In genomic region chr5:146867946-146868314, GRCm38 (mm10) we compare ENCODE assay signal across 9 mouse cellular contexts. TPM values are rescaled to one million over a fixed set of nuclear protein-coding genes. Genes with fewer than 3 reads are reported as not detected.
DNase-seq lines count a peak whose midpoint lies in the region; ATAC-seq lines count a peak whose summit lies in the region.
"Had no signal": no experiment of that assay in that cellular context is flagged by ENCODE, and none has a peak within 500 bp of the region (broad histone marks: within the 10 kb centered on the region; RNA-seq: fewer than 3 reads in every experiment).

No protein-coding gene starts in this region.

- peak overlapping the region; percentile 23; the same call in 1 of the 2 replicates for H3K4me3 ChIP-seq in kidney, embryonic 15.5 days (replicated peaks)
- no peak overlapping the region for H3K4me3 ChIP-seq in embryonic facial prominence, embryonic 15.5 days (replicated peaks)
- no peak overlapping the region for H3K4me3 ChIP-seq in hindbrain, embryonic 16.5 days (ENCODE audit: low read length)
- H3K4me3 ChIP-seq in midbrain, embryonic 14.5 days (replicated peaks; ENCODE audit: low read depth, low read length), result no peak overlapping the region

- no peak overlapping the region for H3K9ac ChIP-seq in kidney, embryonic 15.5 days
- H3K9ac ChIP-seq in embryonic facial prominence, embryonic 15.5 days, result no peak overlapping the region
- no peak overlapping the region for H3K9ac ChIP-seq in hindbrain, embryonic 16.5 days (ENCODE audit: low read depth, low read length)
- no peak overlapping the region for H3K9ac ChIP-seq in midbrain, embryonic 14.5 days (replicated peaks; ENCODE audit: low read length)

- no peaks in the 10 kb centered on the region for H3K27me3 ChIP-seq in kidney, embryonic 15.5 days
- no peaks in the 10 kb centered on the region for H3K27me3 ChIP-seq in embryonic facial prominence, embryonic 15.5 days
- H3K27me3 ChIP-seq in hindbrain, embryonic 16.5 days (replicated peaks; ENCODE audit: control insufficient read depth, insufficient read depth, low read length), result no peaks in the 10 kb centered on the region
- H3K27me3 ChIP-seq in midbrain, embryonic 14.5 days (ENCODE audit: control insufficient read depth, insufficient read depth, low read length), result no peaks in the 10 kb centered on the region

- H3K4me1 ChIP-seq in kidney, embryonic 15.5 days, result peaks cover 24% of the 10 kb centered on the region
- peaks cover 5% of the 10 kb centered on the region; the same call in 1 of the 2 replicates for H3K4me1 ChIP-seq in embryonic facial prominence, embryonic 15.5 days
- peaks cover 9% of the 10 kb centered on the region for H3K4me1 ChIP-seq in hindbrain, embryonic 16.5 days (ENCODE audit: control insufficient read depth, insufficient read depth, low read depth, low read length)
- 0 out of 2 replicates have a peak, but pooled peaks cover 3% of the 10 kb centered on the region for H3K4me1 ChIP-seq in midbrain, embryonic 14.5 days (ENCODE audit: control insufficient read depth, insufficient read depth, low read length)

- WGBS in kidney, embryonic 15.5 days, result 24% methylated on average over 4 of the region's 4 CpGs
- 17% methylated on average over 4 of the region's 4 CpGs for WGBS in embryonic facial prominence, embryonic 15.5 days
- 16% methylated on average over 4 of the region's 4 CpGs for WGBS in hindbrain, embryonic 16.5 days
- 14% methylated on average over 4 of the region's 4 CpGs for WGBS in midbrain, embryonic 14.5 days

- no peak for ATAC-seq in kidney, embryonic 15.5 days (replicated peaks; ENCODE audit: low FRiP score)
- no peak for ATAC-seq in embryonic facial prominence, embryonic 15.5 days (ENCODE audit: insufficient number of reproducible peaks, low FRiP score, low TSS enrichment, low read depth)
- ATAC-seq in hindbrain, embryonic 16.5 days, result no peak; the same call in 1 of the 2 replicates
- ATAC-seq in midbrain, embryonic 14.5 days (ENCODE audit: low FRiP score, low TSS enrichment), result no peak

- DNase-seq in kidney, postnatal 25 days, result no peak
- DNase-seq in midbrain, embryonic 14.5 days, result no peak
- DNase-seq in spleen, postnatal 10 days (ENCODE audit: low spot score in 2 of 2), result no peak
- no peak for DNase-seq in c-Kit-positive CD71-positive TER-119-positive erythroid progenitor cells, embryonic 14.5 days (ENCODE audit: low spot score)
- DNase-seq in adrenal gland, adult 8-10 months, result no peak

- H3K27ac ChIP-seq in kidney, embryonic 15.5 days, result peak overlapping the region; percentile 55; the same call in 1 of the 2 replicates
- H3K27ac ChIP-seq in embryonic facial prominence, embryonic 15.5 days (replicated peaks), result no peak overlapping the region
- H3K27ac ChIP-seq in hindbrain, embryonic 16.5 days (ENCODE audit: low read depth, low read length), result peak overlapping the region; percentile 71; the same call in 1 of the 2 replicates
- H3K27ac ChIP-seq in midbrain, embryonic 14.5 days (replicated peaks; ENCODE audit: low read depth, low read length), result peak overlapping the region; percentile 52; the same call in 1 of the 2 replicates
- H3K27ac ChIP-seq: macrophage had no signal

- H3K4me2 ChIP-seq in kidney, embryonic 15.5 days, result peak overlapping the region; percentile 54
- peak overlapping the region; percentile 41; the same call in 1 of the 2 replicates for H3K4me2 ChIP-seq in embryonic facial prominence, embryonic 15.5 days (replicated peaks)
- H3K4me2 ChIP-seq in hindbrain, embryonic 16.5 days (ENCODE audit: low read length), result peak overlapping the region; percentile 58
- peak overlapping the region; percentile 49; the same call in 1 of the 2 replicates for H3K4me2 ChIP-seq in midbrain, embryonic 14.5 days (ENCODE audit: low read length)

- H3K36me3 ChIP-seq in kidney, embryonic 15.5 days, result no peaks in the 10 kb centered on the region
- H3K36me3 ChIP-seq in embryonic facial prominence, embryonic 15.5 days, result no peaks in the 10 kb centered on the region
- no peaks in the 10 kb centered on the region for H3K36me3 ChIP-seq in hindbrain, embryonic 16.5 days (ENCODE audit: control insufficient read depth, insufficient read depth, low read length)
- no peaks in the 10 kb centered on the region for H3K36me3 ChIP-seq in midbrain, embryonic 14.5 days (ENCODE audit: control insufficient read depth, insufficient read depth, low read length)

- 0 out of 2 replicates have a peak, but pooled peaks cover 3% of the 10 kb centered on the region for H3K9me3 ChIP-seq in kidney, embryonic 15.5 days (replicated peaks)
- no peaks in the 10 kb centered on the region for H3K9me3 ChIP-seq in embryonic facial prominence, embryonic 15.5 days (replicated peaks)
- no peaks in the 10 kb centered on the region for H3K9me3 ChIP-seq in hindbrain, embryonic 16.5 days (ENCODE audit: control insufficient read depth, low read length)
- H3K9me3 ChIP-seq in midbrain, embryonic 14.5 days (ENCODE audit: control insufficient read depth, low read length), result no peaks in the 10 kb centered on the region

RNA-seq across cellular contexts. Expression of gene Rasl11a, which starts 23.1 kb away (rescaled TPM):
- polyA plus RNA-seq in kidney, embryonic 15.5 days (2015; fragmentation: Nextera tagmentation; extraction: Ambion mirVana), result 78.6 and 87.4 TPM in 2 replicates
- 11.2 and 13.0 TPM in 2 replicates for polyA plus RNA-seq in embryonic facial prominence, embryonic 15.5 days (2015; fragmentation: Nextera tagmentation; extraction: Ambion mirVana)
- 7.6 and 8.5 TPM in 2 replicates for polyA plus RNA-seq in hindbrain, embryonic 16.5 days (2015; fragmentation: Nextera tagmentation; extraction: Ambion mirVana)
- polyA plus RNA-seq in midbrain, embryonic 14.5 days (2014; fragmentation: Nextera tagmentation; extraction: Ambion mirVana), result 6.9 and 8.2 TPM in 2 replicates
- total RNA-seq in adrenal gland, adult 8-10 months (2022), result 1 to 10 TPM; 5.2 to 9.0 (median 7.7) TPM
- polyA plus RNA-seq: macrophage had no signal

RNA-seq across cellular contexts. Expression of gene Rpl21, which starts 35.2 kb away (rescaled TPM):
- polyA plus RNA-seq in kidney, embryonic 15.5 days (2015; fragmentation: Nextera tagmentation; extraction: Ambion mirVana), result 549 and 599 TPM in 2 replicates
- 545 and 547 TPM in 2 replicates for polyA plus RNA-seq in embryonic facial prominence, embryonic 15.5 days (2015; fragmentation: Nextera tagmentation; extraction: Ambion mirVana)
- polyA plus RNA-seq in hindbrain, embryonic 16.5 days (2015; fragmentation: Nextera tagmentation; extraction: Ambion mirVana), result 297 and 315 TPM in 2 replicates
- polyA plus RNA-seq in midbrain, embryonic 14.5 days (2014; fragmentation: Nextera tagmentation; extraction: Ambion mirVana), result 410 and 413 TPM in 2 replicates
- 100 to 1,000 TPM; 199 to 341 (median 261) TPM for total RNA-seq in adrenal gland, adult 8-10 months (2022)
